Mouse (Mus musculus): Measurements from ENCODE around the gene Fam214a. TPM values are rescaled to one million over a fixed set of nuclear protein-coding genes. Genes with fewer than 3 reads are reported as not detected.

The Fam214a gene
- polyA plus RNA-seq, 1 experiment, result 4.0 TPM

DNA sequence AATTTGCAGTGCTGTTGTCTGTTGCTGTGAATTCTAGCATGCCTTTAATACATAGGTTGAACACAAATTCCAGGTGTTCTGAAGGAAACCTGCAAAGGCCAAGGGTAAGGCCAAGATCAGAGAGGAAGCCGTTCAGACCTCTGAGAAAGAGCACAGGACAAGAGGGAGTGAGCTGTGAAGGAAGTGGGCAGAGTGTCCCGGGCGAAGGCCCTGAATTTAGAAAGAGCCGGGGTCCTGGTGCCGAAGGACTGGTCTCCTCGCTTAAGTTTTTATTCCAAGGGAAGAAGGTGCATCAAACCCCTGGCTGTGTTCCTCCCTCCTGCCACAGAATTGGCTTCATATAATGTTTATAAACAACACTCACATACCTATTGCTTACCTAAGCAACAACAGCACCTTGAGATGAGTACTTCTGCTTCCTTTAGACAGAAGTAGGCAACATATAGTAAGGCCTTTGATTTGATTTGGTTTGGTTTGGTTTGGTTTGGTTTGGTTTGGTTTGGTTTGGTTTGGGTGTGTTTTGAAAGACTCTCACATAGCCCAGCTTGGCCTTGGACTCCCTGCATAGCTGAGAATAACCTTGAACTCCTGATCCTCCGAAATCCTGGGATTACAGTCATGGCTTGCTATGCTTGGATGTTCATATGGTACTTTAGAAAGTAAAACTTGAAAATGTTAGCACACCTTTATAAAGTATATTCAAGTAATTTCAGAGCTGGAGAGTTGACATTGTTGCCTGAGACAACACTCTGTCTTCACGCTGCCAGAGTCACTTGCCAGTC lies 16.2 kb downstream of the Fam214a start:
- TF ChIP-seq GATA1 (IDR thresholded peaks at IDR 0.05; ENCODE audit: low read length), result no peak

DNA sequence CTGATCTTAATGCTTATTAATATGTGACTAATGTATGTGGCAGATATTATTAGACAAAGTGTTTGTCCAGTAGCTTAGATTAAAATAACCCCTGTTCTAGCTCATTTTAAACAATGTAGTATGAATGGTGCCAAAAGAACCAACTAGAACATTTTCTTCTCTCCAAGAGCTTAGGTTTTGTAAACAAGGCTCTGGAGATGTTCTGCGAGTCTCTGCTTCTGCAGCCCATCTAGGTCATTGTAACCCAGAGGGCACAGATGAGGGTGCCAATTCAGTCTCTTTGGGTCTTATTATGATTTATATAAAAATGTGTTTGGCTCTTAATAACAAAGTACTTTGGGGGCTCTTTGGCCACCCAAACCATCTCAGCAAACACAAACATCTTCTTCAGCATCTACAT lies 17.9 kb downstream of the Fam214a start:
- no peak for TF ChIP-seq GATA1 (IDR thresholded peaks at IDR 0.05; ENCODE audit: low read length)

DNA sequence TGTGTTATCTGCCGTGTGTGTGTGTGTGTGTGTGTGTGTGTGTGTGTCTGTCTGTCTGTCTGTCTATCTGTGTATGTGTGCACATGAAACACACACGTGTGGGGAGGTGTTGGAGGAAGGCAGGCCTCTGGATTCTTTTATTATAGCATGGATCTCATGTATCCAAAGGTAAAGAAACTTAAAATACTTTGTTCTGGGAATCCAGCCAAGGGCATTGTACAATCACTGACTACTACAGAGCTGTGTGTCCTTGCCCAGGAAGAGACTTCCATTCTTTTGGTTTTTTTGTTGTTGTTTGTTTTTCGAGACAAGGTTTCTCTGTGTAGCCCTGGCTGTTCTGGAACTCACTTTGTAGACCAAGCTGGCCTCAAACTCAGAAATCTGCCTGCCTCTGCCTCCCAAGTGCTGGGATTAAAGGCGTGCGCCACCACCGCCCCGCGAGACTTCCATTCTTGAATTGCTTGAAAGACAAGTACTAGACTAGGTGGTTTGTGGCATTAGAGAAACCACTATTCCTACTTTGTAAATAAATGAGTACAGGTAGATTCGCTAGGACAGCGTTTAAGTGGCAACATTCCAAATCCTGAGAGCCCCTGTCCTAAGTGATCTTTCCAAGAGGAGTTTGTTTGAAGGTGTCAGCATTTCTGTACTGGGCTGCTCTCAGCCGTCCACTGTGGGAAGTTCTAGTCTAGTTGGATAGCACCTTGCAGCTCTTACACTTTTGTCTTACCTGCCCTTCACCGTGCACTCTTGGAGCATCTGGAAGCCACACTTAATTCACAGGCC lies 18.7 kb downstream of the Fam214a start:
- no peak for TF ChIP-seq GATA1 (IDR thresholded peaks at IDR 0.05; ENCODE audit: low read length)

DNA sequence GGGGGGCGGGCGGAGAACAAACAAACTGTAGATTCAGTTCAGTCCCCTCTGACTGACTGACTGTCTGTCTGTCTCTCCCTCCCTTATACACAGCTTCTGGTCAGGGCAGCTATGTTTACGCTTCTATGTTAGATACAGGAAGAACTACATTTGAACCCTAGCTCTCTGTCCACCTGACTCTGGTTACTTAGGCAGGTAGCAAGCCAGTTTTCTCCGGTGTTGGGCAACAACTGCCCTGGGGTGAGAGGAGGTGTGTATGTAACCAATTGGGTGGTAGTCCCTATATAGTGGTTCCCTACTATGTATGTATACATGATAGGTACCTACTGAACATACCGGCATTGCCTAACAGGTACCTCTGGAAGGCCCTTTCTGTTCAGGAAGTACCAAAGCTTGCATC lies 20.1 kb downstream of the Fam214a start:
- no peak for TF ChIP-seq GATA1 (IDR thresholded peaks at IDR 0.05; ENCODE audit: low read length)

DNA sequence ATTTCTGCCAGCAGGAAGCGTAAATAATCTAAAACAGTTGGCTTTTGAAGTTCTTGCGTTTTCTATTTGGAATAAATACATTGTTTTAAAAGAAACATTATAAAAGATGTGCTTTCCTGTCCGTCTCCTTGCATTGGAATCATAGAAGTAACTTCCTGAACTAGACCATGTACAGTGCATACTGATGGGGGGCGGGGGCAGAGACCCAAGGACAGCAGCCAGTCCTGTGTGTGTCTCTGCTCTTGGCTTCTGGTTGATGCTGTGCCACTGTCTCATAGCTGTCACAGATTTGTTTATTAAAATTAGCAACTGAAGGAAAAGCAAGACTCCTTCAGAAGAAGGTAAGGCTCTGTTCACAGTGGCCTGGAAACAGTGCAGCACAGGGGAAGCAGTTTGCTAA lies 20.5 kb downstream of the Fam214a start:
- no peak for TF ChIP-seq GATA1 (IDR thresholded peaks at IDR 0.05; ENCODE audit: low read length)

DNA sequence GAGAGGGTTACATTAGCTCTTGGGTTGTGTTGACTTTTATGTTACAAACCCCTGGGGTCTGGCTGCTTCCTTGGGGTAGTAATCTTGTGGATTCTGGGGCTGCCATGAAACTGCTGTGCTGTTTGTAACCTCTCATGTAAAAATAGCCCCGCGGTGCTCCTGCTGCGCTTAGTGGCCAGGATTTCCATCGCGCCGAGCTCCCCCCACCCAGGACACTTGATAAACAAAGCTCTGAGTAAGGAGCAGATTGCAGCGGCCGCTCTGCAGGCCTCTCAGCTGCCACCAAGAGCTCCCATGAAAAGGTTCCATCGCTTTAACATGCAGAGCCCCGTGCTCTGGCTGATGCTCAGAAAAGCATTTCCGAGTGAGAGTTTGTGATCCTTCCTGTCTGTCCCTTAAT lies 22.1 kb downstream of the Fam214a start:
- TF ChIP-seq GATA1 (IDR thresholded peaks at IDR 0.05; ENCODE audit: low read length), result no peak

DNA sequence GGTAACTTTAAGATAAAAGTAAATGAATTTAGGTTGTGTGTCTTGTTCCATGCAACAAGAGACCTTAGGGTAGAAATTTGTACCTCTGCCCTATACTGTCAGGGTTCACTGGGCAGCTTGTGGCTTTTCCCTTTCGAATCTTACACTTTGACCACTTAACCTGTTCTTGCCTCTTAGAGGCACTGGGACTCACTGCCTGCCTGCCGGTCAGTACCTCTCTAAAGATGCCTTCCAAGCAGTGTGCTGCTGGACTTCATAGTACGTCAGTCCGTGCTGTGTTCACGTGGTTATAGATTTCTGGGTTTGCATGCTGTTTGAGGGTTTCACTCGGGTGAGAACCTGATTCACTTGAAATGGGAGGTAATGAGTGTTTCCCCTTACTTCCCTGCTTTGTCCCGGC lies 22.7 kb downstream of the Fam214a start:
- no peak for TF ChIP-seq GATA1 (IDR thresholded peaks at IDR 0.05; ENCODE audit: low read length)

DNA sequence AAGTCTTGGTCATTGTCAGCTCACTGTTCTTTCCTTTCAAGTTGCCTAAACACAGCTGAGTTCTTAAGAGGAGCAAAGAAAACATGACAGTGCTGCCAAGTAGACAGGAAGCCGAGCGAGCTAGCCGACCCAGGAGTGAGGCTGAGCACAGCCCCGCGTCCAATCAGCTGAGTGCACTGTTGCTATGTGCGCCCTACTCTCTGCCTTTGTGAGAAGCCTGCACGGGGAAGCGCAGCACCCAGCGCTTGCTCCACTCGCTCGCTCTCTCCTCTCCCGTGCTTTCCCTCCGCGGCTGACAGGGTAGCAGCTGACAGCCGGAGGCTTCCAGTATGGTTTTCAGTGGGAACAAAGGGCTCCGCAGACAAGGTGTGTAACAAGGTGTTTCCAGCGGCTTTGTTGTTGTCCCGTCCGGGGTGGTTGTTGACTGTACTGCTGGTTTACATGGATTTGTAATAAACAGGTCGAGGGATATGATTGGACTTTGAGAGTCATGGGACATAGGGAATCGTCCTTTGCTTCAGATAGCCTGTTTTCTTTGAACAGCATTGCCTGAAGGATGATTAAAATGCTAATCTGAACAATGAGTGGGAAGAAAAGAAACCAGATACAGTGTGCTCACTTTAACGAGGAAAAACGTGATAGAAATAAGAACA lies 23.4 kb downstream of the Fam214a start:
- no peak for TF ChIP-seq GATA1 (IDR thresholded peaks at IDR 0.05; ENCODE audit: low read length)

DNA sequence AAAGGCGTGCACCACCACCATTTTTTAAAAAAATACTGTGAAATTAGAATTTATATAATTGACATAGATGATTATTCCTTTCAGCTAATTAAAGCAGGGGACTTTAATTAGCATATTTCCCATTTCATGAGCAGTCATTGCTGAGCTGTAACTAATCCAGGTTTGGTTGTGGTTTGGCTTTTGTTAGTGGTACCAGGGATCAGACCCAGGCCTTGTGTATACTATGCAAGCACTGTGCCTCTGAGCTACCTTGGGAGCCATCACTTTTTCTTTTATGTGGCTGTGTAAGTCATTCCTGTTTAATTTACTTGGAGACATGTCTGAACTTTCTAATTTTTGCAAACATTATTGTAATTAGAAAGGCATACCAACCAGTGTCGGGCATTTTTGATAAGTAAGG lies 24.6 kb downstream of the Fam214a start:
- TF ChIP-seq GATA1 (IDR thresholded peaks at IDR 0.05; ENCODE audit: low read length), result no peak

DNA sequence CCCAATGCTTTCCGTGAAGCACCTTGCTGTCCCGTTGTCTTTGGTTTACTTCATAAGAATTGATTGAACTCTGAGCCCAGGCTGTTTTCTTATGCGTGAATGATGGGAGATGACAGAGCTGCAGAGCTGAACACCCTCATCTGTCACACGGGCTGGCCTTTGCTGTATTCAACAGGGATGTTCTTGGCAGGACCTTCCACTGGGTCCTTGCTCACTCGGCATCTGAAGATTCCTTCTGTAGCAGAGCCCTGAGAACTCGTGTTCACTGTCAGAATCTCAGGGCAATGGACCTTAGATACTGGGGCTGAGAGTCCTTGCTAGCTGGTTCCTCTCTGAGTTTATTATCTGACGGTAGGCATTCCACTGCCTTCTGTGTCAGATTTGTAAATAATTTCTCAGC lies 25.3 kb downstream of the Fam214a start:
- TF ChIP-seq GATA1 (IDR thresholded peaks at IDR 0.05; ENCODE audit: low read length), result no peak

DNA sequence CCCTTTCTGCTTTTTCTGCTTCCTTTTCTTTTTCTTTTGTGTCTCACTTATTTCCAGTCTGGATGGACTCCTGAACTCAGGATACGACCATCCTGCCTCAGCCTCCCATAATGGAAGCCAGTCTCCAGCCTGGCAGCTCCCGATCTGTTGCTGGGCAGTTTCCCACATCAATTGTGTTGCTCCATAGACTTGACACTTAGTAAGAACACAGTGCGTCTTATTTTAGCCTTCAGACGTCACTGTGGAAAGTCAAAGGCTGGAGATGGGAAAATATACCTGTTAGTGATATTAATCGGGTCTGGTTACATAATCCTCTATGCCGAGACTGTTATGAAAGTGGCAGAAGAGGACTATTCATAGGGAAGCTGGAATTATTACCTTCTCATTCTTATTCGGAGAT lies 26.2 kb downstream of the Fam214a start:
- no peak for TF ChIP-seq GATA1 (IDR thresholded peaks at IDR 0.05; ENCODE audit: low read length)

DNA sequence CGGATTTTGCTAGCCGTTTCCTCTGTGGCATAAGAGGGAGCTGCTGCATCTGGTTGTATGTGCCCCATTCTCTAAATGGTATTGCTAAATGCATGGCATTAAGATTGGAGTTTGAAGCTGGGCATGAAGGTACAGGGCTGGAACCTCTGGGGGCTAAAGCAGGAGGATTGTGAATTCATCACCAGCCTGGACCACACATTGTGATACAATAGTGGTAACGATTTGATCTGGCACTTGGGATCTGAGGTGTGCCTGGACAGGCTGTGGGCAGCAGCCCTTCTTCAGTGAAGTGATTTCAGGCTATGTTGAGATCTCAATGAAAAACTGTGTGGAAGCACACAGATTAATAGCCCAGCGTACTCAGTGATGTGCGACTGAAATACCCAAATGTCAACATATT lies 26.7 kb downstream of the Fam214a start:
- TF ChIP-seq GATA1 (IDR thresholded peaks at IDR 0.05; ENCODE audit: low read length), result no peak

DNA sequence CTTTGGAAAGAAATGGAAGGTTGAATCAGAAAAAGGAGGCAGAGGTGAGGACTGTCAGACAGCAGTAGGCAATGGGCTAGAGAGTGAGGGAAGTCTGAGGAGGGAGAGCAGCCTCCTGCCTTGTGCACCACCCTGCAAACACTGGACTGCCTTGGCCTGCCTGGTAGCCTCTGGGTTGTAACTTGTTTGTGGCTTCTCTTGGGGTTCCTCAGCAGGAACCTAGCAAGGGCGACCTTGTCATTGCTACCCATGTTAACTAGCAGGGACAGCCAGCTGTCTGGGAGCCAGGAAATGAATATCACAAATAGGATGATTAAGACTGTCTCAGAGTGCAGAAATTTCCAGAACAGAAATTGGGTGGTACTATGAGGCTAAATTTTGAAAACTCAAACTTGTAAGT lies 27.2 kb downstream of the Fam214a start:
- TF ChIP-seq GATA1 (IDR thresholded peaks at IDR 0.05; ENCODE audit: low read length), result no peak

DNA sequence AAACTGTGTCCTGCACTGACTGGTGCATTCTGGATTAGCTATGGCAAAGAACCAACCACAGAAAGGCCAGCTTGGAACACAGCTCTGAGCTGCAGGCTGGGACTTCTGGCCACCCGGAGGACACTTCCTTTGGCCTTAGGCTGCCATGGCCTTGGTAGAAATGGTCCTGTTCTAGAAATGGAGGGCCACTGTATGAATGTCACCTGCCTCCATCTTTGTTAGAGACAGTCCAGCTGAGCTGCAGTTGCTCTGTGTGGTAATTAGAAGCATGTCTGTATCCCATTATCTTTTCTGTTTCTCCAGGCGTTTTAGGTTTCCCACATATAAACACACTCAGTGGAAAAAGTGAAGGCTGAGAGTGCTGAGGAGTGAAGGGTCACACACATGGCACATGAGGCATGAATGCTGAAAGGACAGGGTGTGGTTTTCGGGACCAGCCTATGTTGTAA lies 29.0 kb downstream of the Fam214a start:
- TF ChIP-seq GATA1 (IDR thresholded peaks at IDR 0.05; ENCODE audit: low read length), result no peak

DNA sequence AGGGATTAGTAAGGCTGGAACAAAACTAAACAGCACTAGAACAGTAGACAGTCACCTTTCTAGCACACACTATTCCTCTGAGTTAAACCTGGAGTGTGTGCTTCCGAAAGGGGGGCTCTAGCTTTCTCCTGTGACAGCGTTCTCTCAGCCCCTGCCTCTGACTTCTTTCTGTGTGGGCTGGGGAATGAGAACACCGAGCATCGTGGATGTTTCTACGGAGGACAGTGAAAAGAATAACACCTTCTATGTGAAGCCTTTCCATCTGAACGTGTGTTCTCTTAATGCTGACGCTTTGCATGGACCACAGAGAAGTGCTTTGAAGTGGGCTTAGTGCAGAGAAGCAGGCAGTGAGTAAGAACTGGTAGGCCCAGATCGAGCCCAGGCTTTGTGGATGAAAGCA lies 29.5 kb downstream of the Fam214a start:
- no peak for TF ChIP-seq GATA1 (IDR thresholded peaks at IDR 0.05; ENCODE audit: low read length)

DNA sequence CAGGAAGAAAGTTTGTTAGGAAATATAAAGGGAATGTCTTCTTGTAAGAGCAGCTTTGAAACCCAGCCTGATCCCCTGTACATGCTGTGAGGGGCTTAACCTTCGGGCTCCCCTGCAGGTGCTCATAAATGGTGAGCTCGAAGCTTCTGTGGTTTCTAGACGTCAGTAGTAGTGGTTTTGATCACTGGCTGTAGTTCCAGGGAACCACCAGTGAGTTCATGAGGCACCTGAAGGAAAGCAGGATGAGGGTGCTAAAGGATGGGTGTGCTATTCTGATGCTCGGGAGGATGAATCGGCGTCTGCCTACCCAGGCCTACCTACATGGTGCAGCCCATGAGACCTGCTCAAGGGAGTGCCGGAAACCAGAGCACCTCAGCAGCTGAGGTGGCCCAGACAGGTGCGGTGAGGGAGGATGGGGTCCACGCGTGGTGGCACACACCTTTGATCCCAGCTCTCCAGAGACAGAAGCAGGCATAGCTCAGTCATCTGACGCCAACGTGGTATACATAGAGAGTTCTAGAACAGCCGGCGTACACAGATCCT lies 32.6 kb downstream of the Fam214a start:
- TF ChIP-seq GATA1 (IDR thresholded peaks at IDR 0.05; ENCODE audit: low read length), result no peak
